Mouse (Mus musculus) hindbrain, postnatal 0 days (tissue): ENCODE results near the gene Ccdc102a. TPM values are rescaled to one million over a fixed set of nuclear protein-coding genes. Genes with fewer than 3 reads are reported as not detected.

ENCODE experiments used
- ATAC-seq: fragments of 200-750 bp; cut with Nextera tagmentation; 2 replicates; pipeline ENCODE4 v1.8.0; 2017; ENCODE audit warnings: mild to moderate bottlenecking, moderate TSS enrichment, moderate library complexity
- DNase-seq: peaks from one replicate; pipeline ENCODE4 v3.0.0-alpha.2; 2015; ENCODE audit warnings: low spot score
- H3K27ac ChIP-seq: fragments of 300-500 bp; sonication (generic); 2 replicates; pipeline ENCODE4 v1.5.1; 2014; ENCODE audit warnings: mild to moderate bottlenecking
- H3K27me3 ChIP-seq: fragments of 300-500 bp; sonication (generic); 2 replicates; pipeline ENCODE4 v1.6.1; 2014; ENCODE audit warnings: low read length, mixed read lengths; ENCODE audit not compliant: insufficient read depth
- H3K36me3 ChIP-seq: fragments of 300-500 bp; sonication (generic); 2 replicates; pipeline ENCODE4 v1.6.1; 2014; ENCODE audit warnings: low read length, mixed read lengths; ENCODE audit not compliant: insufficient read depth
- H3K4me1 ChIP-seq: fragments of 300-500 bp; sonication (generic); 2 replicates; pipeline ENCODE4 v1.6.1; 2014; ENCODE audit warnings: antibody characterized with exemption, low read length, mixed read lengths; ENCODE audit not compliant: insufficient read depth
- H3K4me2 ChIP-seq: fragments of 300-500 bp; sonication (generic); 2 replicates; pipeline ENCODE4 v1.6.1; 2014; ENCODE audit warnings: low read depth, mild to moderate bottlenecking, low read length, moderate library complexity, mixed read lengths
- H3K4me3 ChIP-seq: fragments of 300-500 bp; sonication (generic); 2 replicates; pipeline ENCODE4 v1.5.1; 2014; ENCODE audit warnings: low read length
- H3K9ac ChIP-seq: fragments of 300-500 bp; sonication (generic); replicated peaks from 2 replicates; pipeline ENCODE4 v1.6.1; 2014; ENCODE audit warnings: mild to moderate bottlenecking, low read length, moderate library complexity, mixed read lengths
- H3K9me3 ChIP-seq: fragments of 300-500 bp; sonication (generic); 2 replicates; pipeline ENCODE4 v1.6.1; 2016; ENCODE audit warnings: low read length, mixed read lengths
- CTCF ChIP-seq: IDR thresholded peaks from 2 replicates; pipeline ENCODE4 v1.5.1; 2016; ENCODE audit warnings: antibody characterized with exemption, control low read depth, low read depth
- WGBS: fragments of 180-500 bp; shearing (Covaris S2); extraction: QIAGEN DNeasy Blood & Tissue Kit; methylation state at CpG from one replicate; pipeline ENCODE4 v1.1.7; 2014; 5-methylcytosine and 5-hydroxymethylcytosine counted together
- polyA plus RNA-seq: library from polyadenylated mRNA; unstranded; fragments of >200 nt; fragmentation: Nextera tagmentation; extraction: Ambion mirVana; gene quantifications from 2 replicates; pipeline ENCODE4 v1.2.1, GENCODE M21; 2015
- total RNA-seq: library from RNA; depleted of rRNA; stranded (reverse); fragments of >200 nt; gene quantifications from 2 replicates; pipeline ENCODE4 v1.2.3, GENCODE M21; 2014; rRNA removed

Gene Ccdc102a
- total RNA-seq (7.8 and 12.8 TPM in 2 replicates), polyA plus RNA-seq (5.5 and 6.1 TPM in 2 replicates)

GRCm38 (mm10) chr8:94917851-94918495 lies at the start of gene Ccdc102a:
Gene Ccdc102a (minus strand): TSS chr8:94918098.
- no peaks in the 10 kb centered on the region for H3K9me3 ChIP-seq
- 3% methylated on average over 46 of the region's 51 CpGs for WGBS
- peak within 1 kb of the TSS; percentile 58 for H3K27ac ChIP-seq
- H3K4me3 ChIP-seq, result peak within 1 kb of the TSS; percentile 58
- DNase-seq (no peak), ATAC-seq (peak; percentile 36; the same call in 1 of the 2 replicates)
- peaks cover 13% of the 10 kb centered on the region; the same call in 1 of the 2 replicates for H3K27me3 ChIP-seq
- TF ChIP-seq CTCF, result no peak
- no peaks in the 10 kb centered on the region for H3K36me3 ChIP-seq
- H3K4me1 ChIP-seq, result peaks cover 21% of the 10 kb centered on the region
- peak within 1 kb of the TSS; percentile 69 for H3K4me2 ChIP-seq
- peak within 1 kb of the TSS; percentile 61 for H3K9ac ChIP-seq

- no peak for ATAC-seq
- peak; percentile 26 for DNase-seq
- no peak for TF ChIP-seq CTCF
- 58% methylated on average over 3 of the region's 3 CpGs for WGBS
- no peak overlapping the region for H3K27ac ChIP-seq
- no peak overlapping the region for H3K9ac ChIP-seq
- no peaks in the 10 kb centered on the region for H3K27me3 ChIP-seq
- no peak overlapping the region for H3K4me2 ChIP-seq
- H3K4me3 ChIP-seq, result no peak overlapping the region
- H3K9me3 ChIP-seq, result no peaks in the 10 kb centered on the region
- no peaks in the 10 kb centered on the region for H3K36me3 ChIP-seq
- no peaks in the 10 kb centered on the region for H3K4me1 ChIP-seq
Measured at GRCm38 (mm10) chr8:94967554-94967953, 49.7 kb upstream of the Ccdc102a start.

- Histone ChIP-seq H3K9ac (no peak overlapping the region), H3K4me1 (no peaks in the 10 kb centered on the region), H3K27ac (no peak overlapping the region), H3K36me3 (no peaks in the 10 kb centered on the region), H3K9me3 (no peaks in the 10 kb centered on the region), H3K27me3 (no peaks in the 10 kb centered on the region), H3K4me2 (no peak overlapping the region), H3K4me3 (no peak overlapping the region)
- ATAC-seq (no peak), DNase-seq (no peak)
- 89% methylated on average over 4 of the region's 4 CpGs for WGBS
- TF ChIP-seq CTCF, result no peak
Measured at GRCm38 (mm10) chr8:94967071-94967470, 49.2 kb upstream of the Ccdc102a start.

GRCm38 (mm10) chr8:94966578-94966977 lies 48.7 kb upstream of the Ccdc102a start:
- H3K4me1 ChIP-seq, result no peaks in the 10 kb centered on the region
- ATAC-seq (no peak), DNase-seq (peak; percentile 83)
- no peak overlapping the region for H3K4me2 ChIP-seq
- no peaks in the 10 kb centered on the region for H3K36me3 ChIP-seq
- WGBS, result 19% methylated on average over 7 of the region's 7 CpGs
- H3K9me3 ChIP-seq, result no peaks in the 10 kb centered on the region
- no peaks in the 10 kb centered on the region for H3K27me3 ChIP-seq
- H3K27ac ChIP-seq, result no peak overlapping the region
- no peak overlapping the region for H3K9ac ChIP-seq
- TF ChIP-seq CTCF, result peak; percentile 87
- no peak overlapping the region for H3K4me3 ChIP-seq

- Histone ChIP-seq H3K36me3 (no peaks in the 10 kb centered on the region), H3K4me1 (no peaks in the 10 kb centered on the region), H3K9ac (no peak overlapping the region), H3K4me2 (no peak overlapping the region), H3K4me3 (no peak overlapping the region), H3K9me3 (no peaks in the 10 kb centered on the region), H3K27ac (no peak overlapping the region), H3K27me3 (no peaks in the 10 kb centered on the region)
- DNase-seq (no peak), ATAC-seq (no peak)
- WGBS, result 51% methylated on average over 10 of the region's 10 CpGs
- TF ChIP-seq CTCF, result no peak
Measured at GRCm38 (mm10) chr8:94964828-94965227, 46.9 kb upstream of the Ccdc102a start.

- Histone ChIP-seq H3K36me3 (no peaks in the 10 kb centered on the region), H3K9ac (no peak overlapping the region), H3K9me3 (no peaks in the 10 kb centered on the region), H3K4me1 (no peaks in the 10 kb centered on the region), H3K4me3 (no peak overlapping the region), H3K27ac (no peak overlapping the region), H3K4me2 (no peak overlapping the region), H3K27me3 (no peaks in the 10 kb centered on the region)
- DNase-seq (no peak), ATAC-seq (no peak)
- no peak for TF ChIP-seq CTCF
- WGBS, result 86% methylated on average over 1 of the region's 1 CpGs
Measured at GRCm38 (mm10) chr8:94962201-94962600, 44.3 kb upstream of the Ccdc102a start.

GRCm38 (mm10) chr8:94956078-94956574 lies 38.2 kb upstream of the Ccdc102a start:
- no peak for DNase-seq
- Histone ChIP-seq H3K4me2 (no peak overlapping the region), H3K9me3 (no peaks in the 10 kb centered on the region), H3K4me3 (no peak overlapping the region), H3K4me1 (no peaks in the 10 kb centered on the region; the same call in 1 of the 2 replicates), H3K36me3 (no peaks in the 10 kb centered on the region), H3K27me3 (no peaks in the 10 kb centered on the region), H3K9ac (no peak overlapping the region), H3K27ac (no peak overlapping the region)
- no peak for ATAC-seq
- 91% methylated on average over 1 of the region's 1 CpGs for WGBS
- no peak for TF ChIP-seq CTCF
